In the genomic region with DNA sequence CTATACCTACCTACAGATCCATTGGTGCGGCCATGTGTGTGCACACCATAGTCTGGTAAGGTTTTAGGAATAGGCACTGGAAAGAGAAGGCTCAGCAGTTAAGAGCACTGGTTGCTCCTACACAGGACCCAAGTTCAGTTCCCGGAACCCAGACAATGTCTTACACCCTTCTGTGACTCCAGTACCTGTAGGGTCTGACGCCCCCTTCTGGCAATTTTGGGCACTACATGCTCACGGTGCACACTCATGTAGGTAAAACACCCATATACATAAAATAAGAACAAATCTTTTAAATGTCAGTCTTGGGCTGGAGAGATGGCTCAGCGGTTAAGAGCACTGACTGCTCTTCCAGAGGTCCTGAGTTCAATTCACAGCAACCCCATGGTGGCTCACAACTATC, we compare ENCODE assay signal across 16 mouse cellular contexts. TPM values are rescaled to one million over a fixed set of nuclear protein-coding genes. Genes with fewer than 3 reads are reported as not detected.
DNase-seq lines count a peak whose midpoint lies in the region; ATAC-seq and TF ChIP-seq lines count a peak whose summit lies in the region.
"Had no signal": no experiment of that assay in that cellular context is flagged by ENCODE, and none has a peak within 500 bp of the region (broad histone marks: within the 10 kb centered on the region; RNA-seq: fewer than 3 reads in every experiment).

No protein-coding gene starts in this region.

- H3K9ac ChIP-seq in liver, embryonic 11.5 days (ENCODE audit: low read depth, low read length): no peak overlapping the region
- H3K9ac ChIP-seq in ES-Bruce4 (ENCODE audit: low read depth, poor library complexity, severe bottlenecking): no peak overlapping the region
- H3K9ac ChIP-seq: kidney, embryonic 15.5 days; limb, embryonic 13.5 days had no signal

- TF ChIP-seq EP300 in ES-Bruce4 (IDR thresholded peaks at IDR 0.05; ENCODE audit: insufficient read depth, low read depth, low read length): no peak

- no peaks in the 10 kb centered on the region for H3K4me1 ChIP-seq in liver, embryonic 11.5 days (replicated peaks; ENCODE audit: control insufficient read depth, insufficient read depth, low read length)
- H3K4me1 ChIP-seq in ES-Bruce4 (ENCODE audit: control insufficient read depth, insufficient read depth, low read length): no peaks in the 10 kb centered on the region
- H3K4me1 ChIP-seq in small intestine, adult 2 months (ENCODE audit: control insufficient read depth, insufficient read depth, insufficient read length, low read length): no peaks in the 10 kb centered on the region
- H3K4me1 ChIP-seq: kidney, embryonic 15.5 days; limb, embryonic 13.5 days had no signal

- TF ChIP-seq POLR2A in ES-Bruce4 (IDR thresholded peaks at IDR 0.05; ENCODE audit: insufficient read depth, low read length): no peak
- no peak for TF ChIP-seq POLR2A in small intestine, adult 2 months (IDR thresholded peaks at IDR 0.05; ENCODE audit: low read depth, low read length)

- DNase-seq in liver: peak; percentile 30
- no peak for DNase-seq in liver, embryonic 11.5 days (ENCODE audit: low spot score)
- peak; percentile 81 for DNase-seq in R1 (ENCODE audit: low read depth, low spot score)
- DNase-seq in c-Kit-positive CD71-positive TER-119-positive erythroid progenitor cells, embryonic 14.5 days (ENCODE audit: low spot score): no peak
- DNase-seq in urinary bladder, postnatal 36 days (ENCODE audit: low spot score in 2 of 2): no peak
- DNase-seq: adrenal gland, postnatal 14 days; cerebellum, postnatal 25 days; gastrocnemius, postnatal 14 days; heart, postnatal 10 days; lung, postnatal 10 days; thymus, adult 18-20 months had no signal

- H3K27ac ChIP-seq in liver, embryonic 11.5 days (ENCODE audit: low read depth, low read length): no peak overlapping the region
- H3K27ac ChIP-seq in ES-Bruce4 (ENCODE audit: insufficient read depth, low read length): no peak overlapping the region
- no peak overlapping the region for H3K27ac ChIP-seq in small intestine, adult 2 months (ENCODE audit: insufficient read depth, low read depth, low read length)
- H3K27ac ChIP-seq: kidney, embryonic 15.5 days; limb, embryonic 13.5 days had no signal

- H3K27me3 ChIP-seq in liver, embryonic 11.5 days (replicated peaks; ENCODE audit: control insufficient read depth, insufficient read depth, low read length): no peaks in the 10 kb centered on the region; the same call in 1 of the 2 replicates
- H3K27me3 ChIP-seq in ES-Bruce4 (ENCODE audit: control insufficient read depth, insufficient read depth, low read length, poor library complexity, severe bottlenecking): no peaks in the 10 kb centered on the region
- no peaks in the 10 kb centered on the region for H3K27me3 ChIP-seq in small intestine, adult 2 months (ENCODE audit: control insufficient read depth, insufficient read depth, low read length)
- H3K27me3 ChIP-seq: kidney, embryonic 15.5 days; limb, embryonic 13.5 days had no signal

- ATAC-seq in liver, embryonic 11.5 days (replicated peaks; ENCODE audit: low FRiP score): no peak
- ATAC-seq: hindbrain, embryonic 16.5 days had no signal

- H3K36me3 ChIP-seq in liver, embryonic 11.5 days (ENCODE audit: control insufficient read depth, insufficient read depth, low read length): no peaks in the 10 kb centered on the region
- H3K36me3 ChIP-seq in ES-Bruce4 (ENCODE audit: control insufficient read depth, insufficient read depth, low read length, poor library complexity, severe bottlenecking): no peaks in the 10 kb centered on the region
- no peaks in the 10 kb centered on the region for H3K36me3 ChIP-seq in small intestine, adult 2 months (ENCODE audit: control insufficient read depth, insufficient read depth, low read length)
- H3K36me3 ChIP-seq: kidney, embryonic 15.5 days had no signal

- WGBS in liver, embryonic 11.5 days: 72% methylated on average over 5 of the region's 5 CpGs
- 85% methylated on average over 5 of the region's 5 CpGs for WGBS in small intestine, adult 2 months

- no peaks in the 10 kb centered on the region for H3K9me3 ChIP-seq in liver, embryonic 11.5 days (ENCODE audit: control insufficient read depth, low read length)
- H3K9me3 ChIP-seq in ES-Bruce4 (replicated peaks; ENCODE audit: control insufficient read depth, insufficient read depth, low read length, poor library complexity, severe bottlenecking): 0 out of 2 replicates have a peak, but pooled peaks cover 2% of the 10 kb centered on the region
- H3K9me3 ChIP-seq: kidney, embryonic 15.5 days had no signal

- H3K4me2 ChIP-seq in liver, embryonic 11.5 days: no peak overlapping the region
- H3K4me2 ChIP-seq: kidney, embryonic 15.5 days; limb, embryonic 13.5 days had no signal

- peak; percentile 41 for TF ChIP-seq CTCF in ES-Bruce4 (IDR thresholded peaks at IDR 0.05; ENCODE audit: low read depth, low read length)
- TF ChIP-seq CTCF in small intestine, adult 2 months (IDR thresholded peaks at IDR 0.05; ENCODE audit: extremely low read depth, insufficient read length, insufficient replicate concordance, low read depth, low read length): peak; percentile 11; the same call in 1 of the 2 replicates

- H3K4me3 ChIP-seq in liver, embryonic 11.5 days (ENCODE audit: low read depth, low read length): no peak overlapping the region
- H3K4me3 ChIP-seq in ES-Bruce4 (ENCODE audit: low read depth, low read length): no peak overlapping the region
- no peak overlapping the region for H3K4me3 ChIP-seq in small intestine, adult 2 months (ENCODE audit: low read depth, low read length)
- H3K4me3 ChIP-seq: kidney, embryonic 15.5 days; limb, embryonic 13.5 days had no signal

RNA-seq across cellular contexts. Expression of gene Srrm1, which starts 20.2 kb away (rescaled TPM):
- 191 and 195 TPM in 2 replicates for polyA plus RNA-seq in liver, embryonic 11.5 days (2014; fragmentation: Nextera tagmentation; extraction: Ambion mirVana)
- 410 and 411 TPM in 2 replicates for polyA plus RNA-seq in ES-Bruce4 (2011; ENCODE audit: insufficient read depth, insufficient read length, low read depth, missing spikeins)
- 7.4 and 12.2 TPM in 2 replicates for polyA plus RNA-seq in small intestine, adult 2 months (2012; rRNA removed)

RNA-seq across cellular contexts. Expression of gene Ncmap, which starts 24.7 kb away (rescaled TPM):
- polyA plus RNA-seq in liver, embryonic 11.5 days (2014; fragmentation: Nextera tagmentation; extraction: Ambion mirVana): 0.86 TPM in 1 of 2 replicates, not detected in the other
- 2.3 TPM in 2 replicates for polyA plus RNA-seq in ES-Bruce4 (2011; ENCODE audit: insufficient read depth, insufficient read length, low read depth, missing spikeins)
- polyA plus RNA-seq in small intestine, adult 2 months (2012; rRNA removed): 2.2 and 7.2 TPM in 2 replicates

Comparison
In these comparisons a context has a peak if more than half of its experiments do, and no peak if none do; other contexts are left out.
1. DNase-seq: peak in liver (single experiment) and R1 (single experiment); none in liver, embryonic 11.5 days (single experiment), c-Kit-positive CD71-positive TER-119-positive erythroid progenitor cells, embryonic 14.5 days (single experiment) and urinary bladder, postnatal 36 days (0 of 2).
2. RNA of gene Srrm1, which starts 20.2 kb away (polyA plus RNA-seq): 410 to 411 TPM in ES-Bruce4 and 191 to 195 TPM in liver, embryonic 11.5 days; 7.4 to 12.2 TPM in small intestine, adult 2 months; every median in the first group is over 10 times any median in the second.